Mouse (Mus musculus): ENCODE measurements around the gene Timm50.

Timm50 gene

DNA sequence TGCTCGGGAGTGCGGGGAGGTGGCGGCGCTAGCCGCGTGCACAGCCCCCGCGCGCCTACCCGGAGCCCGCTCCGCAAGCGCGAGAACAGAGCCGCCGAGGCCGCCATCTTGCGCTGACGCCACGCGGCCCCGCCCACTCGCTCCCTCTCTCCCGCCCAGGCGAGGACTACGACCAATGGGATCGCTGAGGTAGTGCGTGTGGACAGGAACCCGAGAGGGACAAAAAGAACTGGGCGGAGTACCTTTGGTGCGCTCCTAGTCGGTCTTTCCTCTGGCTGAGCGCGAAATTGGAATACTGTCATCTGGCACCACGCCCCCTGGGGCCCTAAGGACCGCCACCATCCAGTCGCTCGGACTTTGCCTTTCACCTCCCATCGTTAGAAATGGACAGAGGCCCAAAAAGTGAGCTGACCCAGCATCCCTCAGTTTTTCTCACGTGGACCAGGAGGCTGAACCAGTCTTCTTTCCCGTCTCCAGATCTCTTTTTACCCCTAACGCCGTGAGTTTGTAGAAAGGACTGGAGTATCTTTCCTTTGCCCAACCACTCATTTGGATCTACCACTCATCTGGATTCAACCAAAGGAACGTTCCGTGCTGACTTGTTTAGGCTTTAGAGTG, at the start of gene Timm50:
Gene Timm50, minus strand, starts transcription at position 147 of the 618 bp plus-strand sequence.
- peak; percentile 98 for DNase-seq (ENCODE audit: low spot score in 2 of 2)

DNA sequence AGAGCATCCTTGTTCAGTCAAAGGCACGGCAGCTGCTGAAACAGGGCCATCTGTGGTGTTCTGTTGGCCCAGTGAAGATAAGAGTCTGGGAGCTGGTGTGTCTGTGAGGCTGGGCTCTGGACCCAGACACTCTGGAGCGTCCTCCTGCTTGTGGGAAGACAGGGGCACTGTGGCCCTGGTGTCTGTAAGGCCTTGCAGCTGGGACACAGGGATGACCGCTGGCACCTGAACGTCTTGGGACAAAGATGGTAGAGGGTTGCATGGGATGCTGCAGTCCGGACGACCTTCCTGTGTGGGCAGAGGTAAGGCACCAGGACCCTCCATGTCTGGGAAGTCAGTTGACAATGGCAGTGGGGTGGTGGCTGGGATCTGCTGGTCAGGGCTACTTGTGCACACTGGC, 48.4 kb upstream of the Timm50 start:
- DNase-seq (ENCODE audit: low spot score in 2 of 2) = no peak

DNA sequence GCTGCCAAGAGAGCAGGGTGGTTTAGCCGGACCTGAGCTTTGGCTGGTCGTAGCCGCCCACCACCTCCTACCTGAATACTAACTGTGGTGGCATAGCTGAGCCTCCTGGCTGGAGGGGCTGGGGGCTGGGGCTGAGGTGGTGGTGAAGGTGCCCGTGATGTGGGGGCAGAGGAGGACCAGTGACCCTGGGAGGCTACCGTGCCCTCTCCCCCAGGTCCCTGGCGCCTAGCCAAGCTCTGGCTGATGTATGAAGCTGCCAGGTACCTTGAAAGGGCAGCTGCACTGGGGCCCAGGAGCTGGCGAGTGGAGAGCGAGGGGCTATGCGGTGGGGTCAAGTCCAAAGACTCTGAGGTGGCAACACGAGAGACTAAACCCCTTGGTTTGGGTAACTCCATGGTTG, 48.0 kb upstream of the Timm50 start:
- no peak for DNase-seq (ENCODE audit: low spot score in 2 of 2)

GRCm38 (mm10) chr7:28358431-28358830, 46.6 kb upstream of the Timm50 start:
- no peak for DNase-seq (ENCODE audit: low spot score in 2 of 2)

- DNase-seq (ENCODE audit: low spot score in 2 of 2) = no peak
Measured at GRCm38 (mm10) chr7:28357984-28358383, 46.1 kb upstream of the Timm50 start.

GRCm38 (mm10) chr7:28356981-28357380, 45.1 kb upstream of the Timm50 start:
- peak; percentile 71 to 79 for DNase-seq (ENCODE audit: low spot score in 2 of 2)

- DNase-seq (ENCODE audit: low spot score in 2 of 2) = no peak
Measured at GRCm38 (mm10) chr7:28355221-28355620, 43.3 kb upstream of the Timm50 start.

- no peak for DNase-seq (ENCODE audit: low spot score in 2 of 2)
Measured at GRCm38 (mm10) chr7:28354596-28354995, 42.7 kb upstream of the Timm50 start.

DNA sequence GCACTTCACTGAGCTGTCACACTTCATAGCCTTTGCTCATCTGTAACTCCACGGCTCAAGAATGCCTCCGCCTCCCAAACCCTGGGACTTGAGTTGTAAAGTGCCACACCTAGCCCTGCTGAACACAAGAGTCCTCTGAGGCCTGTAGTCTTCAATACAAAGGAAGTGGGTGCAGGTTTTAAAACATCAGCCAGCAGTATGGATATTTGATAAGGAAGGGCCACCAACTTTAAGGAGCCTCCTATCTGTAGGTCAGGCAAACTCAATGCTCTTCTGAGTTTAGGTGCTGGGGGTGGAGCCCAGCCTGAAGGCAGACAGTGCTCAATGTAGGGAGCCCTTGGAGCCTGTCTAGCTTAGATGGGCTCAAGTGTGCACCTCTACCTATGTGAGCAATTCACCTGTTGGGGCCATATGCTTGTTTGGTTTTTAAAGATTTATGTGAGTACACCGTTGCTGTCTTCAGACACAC, 42.3 kb upstream of the Timm50 start:
- DNase-seq (ENCODE audit: low spot score in 2 of 2) = no peak

- DNase-seq (ENCODE audit: low spot score in 2 of 2) = no peak
Measured at GRCm38 (mm10) chr7:28353267-28353666, 41.4 kb upstream of the Timm50 start.

- no peak for DNase-seq (ENCODE audit: low spot score in 2 of 2)
Measured at GRCm38 (mm10) chr7:28351676-28352191, 39.9 kb upstream of the Timm50 start.

- DNase-seq (ENCODE audit: low spot score in 2 of 2) = peak; percentile 97
Measured at GRCm38 (mm10) chr7:28350155-28350883, 38.4 kb upstream of the Timm50 start, which contains the start of gene Rps16. TSS of gene Rps16 (plus strand) at chr7:28350652.

GRCm38 (mm10) chr7:28348601-28349000, 36.7 kb upstream of the Timm50 start:
- no peak for DNase-seq (ENCODE audit: low spot score in 2 of 2)

DNA sequence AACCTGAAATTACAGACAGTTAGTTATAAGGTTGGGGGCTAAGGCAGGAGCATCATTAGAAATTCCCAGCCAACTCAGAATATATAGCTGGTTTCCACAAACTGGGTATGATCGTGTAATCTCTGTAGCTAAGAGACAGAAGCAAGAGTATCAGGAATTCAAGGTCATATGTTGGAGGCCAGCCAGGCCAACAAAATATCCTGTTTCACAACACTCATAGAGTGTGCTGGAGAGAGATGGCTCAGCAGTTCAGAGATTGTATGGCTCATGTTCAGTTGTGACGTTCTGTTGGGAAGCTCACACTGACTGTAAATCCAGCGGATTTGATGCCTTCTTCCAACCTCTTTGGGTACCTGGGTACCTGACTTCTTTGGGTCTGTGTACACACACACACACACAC, 35.9 kb upstream of the Timm50 start:
- no peak for DNase-seq (ENCODE audit: low spot score in 2 of 2)

- DNase-seq (ENCODE audit: low spot score in 2 of 2) = no peak
Measured at GRCm38 (mm10) chr7:28344637-28345036, 32.8 kb upstream of the Timm50 start.

DNA sequence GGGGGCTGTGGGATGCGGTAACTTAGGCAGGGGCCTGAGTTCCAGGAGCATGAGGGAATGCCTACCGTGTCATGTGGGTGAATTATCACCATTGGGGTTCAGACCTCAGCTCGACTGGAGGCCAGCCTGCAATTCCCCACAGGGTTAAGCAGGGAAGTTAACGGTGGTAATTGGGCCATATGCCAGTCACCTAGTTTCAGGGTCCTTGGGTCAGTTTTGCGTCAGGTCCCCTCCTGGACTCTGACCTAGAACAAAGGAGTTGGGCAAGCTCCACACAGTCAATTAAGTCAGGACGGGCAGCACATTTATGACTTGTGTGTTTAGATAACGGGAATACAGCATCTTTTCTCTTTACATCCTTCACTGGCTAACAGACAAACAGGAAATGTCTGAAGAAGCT, 29.5 kb upstream of the Timm50 start:
- no peak for DNase-seq (ENCODE audit: low spot score in 2 of 2)

GRCm38 (mm10) chr7:28339213-28339917, 27.5 kb upstream of the Timm50 start:
- peak; percentile 62 to 78 for DNase-seq (ENCODE audit: low spot score in 2 of 2)

- DNase-seq (ENCODE audit: low spot score in 2 of 2) = peak; percentile 97 to 98
Measured at GRCm38 (mm10) chr7:28338108-28338998, 26.5 kb upstream of the Timm50 start, which contains the start of gene Supt5. TSS of gene Supt5 (minus strand) at chr7:28338746.

DNA sequence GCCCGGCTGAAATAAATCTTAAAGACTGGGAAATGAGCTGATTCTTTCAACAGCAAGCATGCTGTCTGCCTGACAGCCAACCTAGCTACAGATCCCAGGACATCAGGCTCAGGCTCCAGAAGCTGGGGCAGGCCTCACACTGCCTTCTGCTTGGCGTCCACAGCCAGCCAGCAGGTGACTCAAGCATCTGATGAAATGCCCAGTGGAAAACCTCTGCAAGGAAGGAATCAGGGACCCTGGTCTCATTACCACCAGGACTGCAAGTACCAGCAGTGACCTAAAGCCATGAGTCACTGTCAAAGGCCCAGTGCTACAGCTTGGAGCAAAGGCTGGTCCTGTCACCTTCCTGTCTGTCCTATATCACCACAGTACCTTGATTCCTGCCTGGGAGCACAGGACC, 23.6 kb upstream of the Timm50 start:
- no peak for DNase-seq (ENCODE audit: low spot score in 2 of 2)

DNA sequence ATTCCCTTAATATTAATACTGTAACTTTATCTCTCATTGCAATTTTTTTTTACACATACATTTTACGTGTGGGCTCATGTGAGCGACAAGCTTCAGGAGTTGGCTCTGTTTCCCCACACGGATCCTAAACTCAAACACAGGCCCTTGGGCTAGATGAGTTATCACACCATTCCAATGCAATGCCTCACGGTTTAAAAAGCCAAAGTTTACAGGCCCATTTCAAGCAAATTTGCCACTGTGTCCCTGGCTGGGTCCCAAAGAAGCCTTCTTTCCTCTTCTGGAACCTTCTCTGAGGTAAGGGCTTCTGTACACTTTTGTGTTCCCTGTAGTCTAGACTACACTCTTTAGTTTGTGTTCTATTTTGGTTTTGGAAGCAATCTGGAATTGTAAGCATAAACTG, 22.7 kb upstream of the Timm50 start:
- DNase-seq (ENCODE audit: low spot score in 2 of 2) = no peak

DNA sequence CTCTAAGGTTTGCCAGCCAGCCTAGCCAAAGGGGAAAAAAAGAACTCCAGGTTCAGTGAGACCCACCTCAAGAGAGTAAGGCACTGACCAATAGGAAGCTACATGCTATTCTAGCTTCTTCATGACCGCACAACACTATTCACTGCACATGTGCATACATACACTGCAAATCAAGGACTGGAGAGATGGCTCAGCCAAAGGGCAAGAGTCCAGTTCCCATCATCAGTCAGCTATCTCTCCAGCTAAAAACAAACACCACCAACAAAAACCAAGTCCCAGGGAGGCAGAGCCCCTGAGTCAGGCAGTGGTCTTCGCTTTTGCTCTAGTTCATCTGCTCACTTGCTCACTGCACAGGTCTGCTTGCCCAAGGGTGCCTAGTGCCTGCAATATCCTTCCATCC, 16.4 kb upstream of the Timm50 start:
- no peak for DNase-seq (ENCODE audit: low spot score in 2 of 2)

Measured in heart, adult 9 months (tissue).